Comparison of ENCODE assay signal across 8 mouse cellular contexts in the genomic region with DNA sequence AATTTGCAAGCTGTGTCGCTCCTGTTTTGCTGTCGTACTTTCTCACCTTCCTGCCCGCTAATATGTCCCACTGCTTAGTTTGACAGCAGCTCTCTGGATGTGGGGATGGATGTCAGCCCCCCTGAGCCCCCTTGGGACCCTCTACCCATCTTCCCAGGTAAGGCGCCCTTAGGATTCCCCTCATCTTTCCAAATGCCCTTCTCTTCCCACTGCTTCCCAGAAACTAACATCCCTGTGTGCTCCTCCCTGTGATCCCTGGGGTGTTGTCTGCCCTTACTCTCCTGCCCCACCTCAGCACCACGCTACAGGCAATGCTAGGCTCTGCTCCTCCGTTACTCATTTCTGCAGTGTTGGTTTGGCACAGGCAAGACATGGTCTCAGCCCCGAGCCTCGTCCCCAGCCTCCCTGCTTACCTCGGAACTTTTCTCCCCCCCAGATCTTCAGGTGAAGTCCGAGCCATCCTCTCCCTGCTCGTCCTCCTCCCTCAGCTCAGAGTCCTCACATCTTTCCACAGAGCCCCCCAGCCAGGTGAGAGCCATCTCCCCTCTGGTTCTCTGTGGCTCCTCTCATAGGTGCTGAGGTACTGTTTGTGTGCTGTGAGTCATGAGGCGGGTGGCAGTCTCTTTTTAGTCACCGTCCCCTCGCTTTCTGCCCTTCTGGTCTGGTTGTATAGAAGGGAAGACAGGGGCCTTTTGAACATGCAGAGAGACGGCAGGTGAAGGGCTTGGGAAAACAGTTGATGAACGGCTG. TPM values are rescaled to one million over a fixed set of nuclear protein-coding genes. Genes with fewer than 3 reads are reported as not detected.
DNase-seq lines count a peak whose midpoint lies in the region; ATAC-seq and TF ChIP-seq lines count a peak whose summit lies in the region.

No protein-coding gene starts in this region.

- H3K27ac ChIP-seq in layer of hippocampus, adult 2 months = peak overlapping the region; percentile 99
- no peak overlapping the region for H3K27ac ChIP-seq in embryonic facial prominence, embryonic 14.5 days (replicated peaks; ENCODE audit: low read depth, low read length)
- no peak overlapping the region for H3K27ac ChIP-seq in intestine, embryonic 14.5 days (ENCODE audit: low read depth)
- H3K27ac ChIP-seq in midbrain, postnatal 0 days (ENCODE audit: low read depth, low read length) = no peak overlapping the region

- H3K9ac ChIP-seq in embryonic facial prominence, embryonic 14.5 days (ENCODE audit: low read depth, low read length) = 0 out of 2 replicates have a peak overlapping the region, but pooled peaks have one; percentile 89
- H3K9ac ChIP-seq in intestine, embryonic 14.5 days (ENCODE audit: low read length) = 0 out of 2 replicates have a peak overlapping the region, but pooled peaks have one; percentile 10
- H3K9ac ChIP-seq in midbrain, postnatal 0 days (replicated peaks; ENCODE audit: low read length, poor library complexity, severe bottlenecking) = no peak overlapping the region

- H3K36me3 ChIP-seq in embryonic facial prominence, embryonic 14.5 days (ENCODE audit: control insufficient read depth, insufficient read depth, low read length) = peaks cover 38% of the 10 kb centered on the region
- peaks cover 47% of the 10 kb centered on the region for H3K36me3 ChIP-seq in intestine, embryonic 14.5 days (ENCODE audit: control insufficient read depth, insufficient read depth, low read length)
- peaks cover 47% of the 10 kb centered on the region for H3K36me3 ChIP-seq in midbrain, postnatal 0 days (ENCODE audit: insufficient read depth, low read length)

- H3K9me3 ChIP-seq in embryonic facial prominence, embryonic 14.5 days (ENCODE audit: control insufficient read depth, low read length) = no peaks in the 10 kb centered on the region
- H3K9me3 ChIP-seq in intestine, embryonic 14.5 days (ENCODE audit: control insufficient read depth, low read length) = no peaks in the 10 kb centered on the region
- no peaks in the 10 kb centered on the region for H3K9me3 ChIP-seq in midbrain, postnatal 0 days (ENCODE audit: low read length)

- H3K4me2 ChIP-seq in embryonic facial prominence, embryonic 14.5 days (ENCODE audit: low read depth, low read length) = peak overlapping the region; percentile 88
- H3K4me2 ChIP-seq in intestine, embryonic 14.5 days (ENCODE audit: low read length) = peak overlapping the region; percentile 78
- H3K4me2 ChIP-seq in midbrain, postnatal 0 days (ENCODE audit: low read depth, low read length, poor library complexity, severe bottlenecking) = peak overlapping the region; percentile 63

- ATAC-seq in embryonic facial prominence, embryonic 14.5 days (ENCODE audit: low read depth) = no peak
- ATAC-seq in intestine, embryonic 14.5 days (replicated peaks; ENCODE audit: low FRiP score, low TSS enrichment, low read depth) = no peak
- ATAC-seq in midbrain, postnatal 0 days (ENCODE audit: low FRiP score) = no peak

- TF ChIP-seq CTCF in layer of hippocampus, adult 2 months (conservative IDR thresholded peaks at IDR 0.05) = no peak
- TF ChIP-seq CTCF in midbrain, postnatal 0 days (IDR thresholded peaks at IDR 0.05) = no peak

- WGBS in embryonic facial prominence, embryonic 14.5 days = 78% methylated on average over 16 of the region's 16 CpGs
- WGBS in intestine, embryonic 14.5 days = 85% methylated on average over 16 of the region's 16 CpGs
- 85% methylated on average over 16 of the region's 16 CpGs for WGBS in midbrain, postnatal 0 days

- no peak for DNase-seq in layer of hippocampus, adult 2 months (ENCODE audit: low spot score in 2 of 2)
- DNase-seq in layer of hippocampus, adult 9-10 months (ENCODE audit: low spot score) = no peak
- DNase-seq in embryonic facial prominence, embryonic 14.5 days (ENCODE audit: low spot score) = no peak
- no peak for DNase-seq in intestine, embryonic 14.5 days (ENCODE audit: low spot score)
- no peak for DNase-seq in midbrain, postnatal 0 days (ENCODE audit: low spot score)
- no peak for DNase-seq in adipocyte (ENCODE audit: low spot score)
- no peak for DNase-seq in adrenal gland, adult 18-20 months (ENCODE audit: low spot score in 2 of 2)
- no peak for DNase-seq in spleen, adult 12 weeks (ENCODE audit: low spot score)

- no peaks in the 10 kb centered on the region for H3K27me3 ChIP-seq in embryonic facial prominence, embryonic 14.5 days (replicated peaks; ENCODE audit: control insufficient read depth, insufficient read depth, low read length)
- H3K27me3 ChIP-seq in intestine, embryonic 14.5 days (replicated peaks; ENCODE audit: control insufficient read depth, insufficient read depth, low read length) = no peaks in the 10 kb centered on the region
- H3K27me3 ChIP-seq in midbrain, postnatal 0 days (ENCODE audit: insufficient read depth, low read length) = no peaks in the 10 kb centered on the region

- H3K4me3 ChIP-seq in layer of hippocampus, adult 2 months = peak overlapping the region; percentile 99
- peak overlapping the region; percentile 95 for H3K4me3 ChIP-seq in embryonic facial prominence, embryonic 14.5 days (ENCODE audit: low read depth, low read length)
- peak overlapping the region; percentile 99 for H3K4me3 ChIP-seq in intestine, embryonic 14.5 days (ENCODE audit: low read depth, low read length)
- peak overlapping the region; percentile 99; the same call in 1 of the 2 replicates for H3K4me3 ChIP-seq in midbrain, postnatal 0 days (ENCODE audit: low read depth, low read length)

- peaks cover 20% of the 10 kb centered on the region for H3K4me1 ChIP-seq in embryonic facial prominence, embryonic 14.5 days (ENCODE audit: control insufficient read depth, insufficient read depth, low read length)
- H3K4me1 ChIP-seq in intestine, embryonic 14.5 days (replicated peaks; ENCODE audit: control insufficient read depth, insufficient read depth, low read length) = peaks cover 25% of the 10 kb centered on the region; the same call in 1 of the 2 replicates
- H3K4me1 ChIP-seq in midbrain, postnatal 0 days (ENCODE audit: insufficient read depth, low read length) = peaks cover 7% of the 10 kb centered on the region

RNA-seq across cellular contexts. Expression of gene Atf6b, which starts 1.4 kb away (rescaled TPM):
- total RNA-seq in layer of hippocampus, adult 2 months (2021) = 10 to 100 TPM; 92.0 to 93.2 TPM
- 60.8 and 68.5 TPM in 2 replicates for polyA plus RNA-seq in embryonic facial prominence, embryonic 14.5 days (2014; fragmentation: Nextera tagmentation; extraction: Ambion mirVana)
- 59.8 and 62.2 TPM in 2 replicates for polyA plus RNA-seq in intestine, embryonic 14.5 days (2014; fragmentation: Nextera tagmentation; extraction: Ambion mirVana)
- total RNA-seq in midbrain, postnatal 0 days (2014; rRNA removed) = 47.9 and 57.4 TPM in 2 replicates
- 83.0 and 86.0 TPM in 2 replicates for polyA plus RNA-seq in midbrain, postnatal 0 days (2015; fragmentation: Nextera tagmentation; extraction: Ambion mirVana)
- 10 to 100 TPM; 46.5 to 48.6 TPM for total RNA-seq in adrenal gland, adult 18-20 months (2021)

RNA-seq across cellular contexts. Expression of gene Fkbpl, which starts 3.8 kb away (rescaled TPM):
- 10 to 100 TPM; 16.2 to 18.8 TPM for total RNA-seq in layer of hippocampus, adult 2 months (2021)
- polyA plus RNA-seq in embryonic facial prominence, embryonic 14.5 days (2014; fragmentation: Nextera tagmentation; extraction: Ambion mirVana) = 10.0 and 11.8 TPM in 2 replicates
- 10.8 and 13.0 TPM in 2 replicates for polyA plus RNA-seq in intestine, embryonic 14.5 days (2014; fragmentation: Nextera tagmentation; extraction: Ambion mirVana)
- 6.2 and 7.2 TPM in 2 replicates for total RNA-seq in midbrain, postnatal 0 days (2014; rRNA removed)
- polyA plus RNA-seq in midbrain, postnatal 0 days (2015; fragmentation: Nextera tagmentation; extraction: Ambion mirVana) = 10.7 and 12.9 TPM in 2 replicates
- 10 to 100 TPM; 12.8 to 17.5 TPM for total RNA-seq in adrenal gland, adult 18-20 months (2021)

RNA-seq across cellular contexts. Expression of gene Prrt1, which starts 19.0 kb away (rescaled TPM):
- 100 to 1,000 TPM; 276 to 305 TPM for total RNA-seq in layer of hippocampus, adult 2 months (2021)
- 0.64 and 0.92 TPM in 2 replicates for polyA plus RNA-seq in embryonic facial prominence, embryonic 14.5 days (2014; fragmentation: Nextera tagmentation; extraction: Ambion mirVana)
- 0.46 and 0.53 TPM in 2 replicates for polyA plus RNA-seq in intestine, embryonic 14.5 days (2014; fragmentation: Nextera tagmentation; extraction: Ambion mirVana)
- 9.1 and 15.1 TPM in 2 replicates for total RNA-seq in midbrain, postnatal 0 days (2014; rRNA removed)
- 13.3 and 14.0 TPM in 2 replicates for polyA plus RNA-seq in midbrain, postnatal 0 days (2015; fragmentation: Nextera tagmentation; extraction: Ambion mirVana)
- total RNA-seq in adrenal gland, adult 18-20 months (2021) = 10 to 100 TPM; 10.4 to 17.9 TPM

RNA-seq across cellular contexts. Expression of gene Ppt2, which starts 20.0 kb away (rescaled TPM):
- 10 to 100 TPM; 46.8 to 55.8 TPM for total RNA-seq in layer of hippocampus, adult 2 months (2021)
- polyA plus RNA-seq in embryonic facial prominence, embryonic 14.5 days (2014; fragmentation: Nextera tagmentation; extraction: Ambion mirVana) = 23.6 and 26.4 TPM in 2 replicates
- polyA plus RNA-seq in intestine, embryonic 14.5 days (2014; fragmentation: Nextera tagmentation; extraction: Ambion mirVana) = 34.8 and 35.1 TPM in 2 replicates
- total RNA-seq in midbrain, postnatal 0 days (2014; rRNA removed) = 21.1 and 31.0 TPM in 2 replicates
- polyA plus RNA-seq in midbrain, postnatal 0 days (2015; fragmentation: Nextera tagmentation; extraction: Ambion mirVana) = 18.0 and 20.8 TPM in 2 replicates
- total RNA-seq in adrenal gland, adult 18-20 months (2021) = 10 to 100 TPM; 56.9 to 71.5 TPM

RNA-seq across cellular contexts. Expression of gene Tnxb, which starts 22.0 kb away (rescaled TPM):
- total RNA-seq in layer of hippocampus, adult 2 months (2021) = 10 to 100 TPM; 10.9 to 11.0 TPM
- 1.8 and 3.1 TPM in 2 replicates for polyA plus RNA-seq in embryonic facial prominence, embryonic 14.5 days (2014; fragmentation: Nextera tagmentation; extraction: Ambion mirVana)
- polyA plus RNA-seq in intestine, embryonic 14.5 days (2014; fragmentation: Nextera tagmentation; extraction: Ambion mirVana) = 2.2 and 2.7 TPM in 2 replicates
- total RNA-seq in midbrain, postnatal 0 days (2014; rRNA removed) = 3.5 and 4.2 TPM in 2 replicates
- 0.26 and 0.30 TPM in 2 replicates for polyA plus RNA-seq in midbrain, postnatal 0 days (2015; fragmentation: Nextera tagmentation; extraction: Ambion mirVana)
- 10 to 100 TPM; 19.8 to 25.2 TPM for total RNA-seq in adrenal gland, adult 18-20 months (2021)

Comparison
In these comparisons a context has a peak if more than half of its experiments do, and no peak if none do; other contexts are left out.
1. RNA of gene Prrt1, which starts 19.0 kb away (total RNA-seq): 276 to 305 TPM in layer of hippocampus, adult 2 months; 10.4 to 17.9 TPM in adrenal gland, adult 18-20 months and 9.1 to 15.1 TPM in midbrain, postnatal 0 days; every median in the first group is over 10 times any median in the second.
2. Peak in every context shown above with its lines, with median percentiles within 50 percentile points of each other: H3K4me3 ChIP-seq and H3K4me2 ChIP-seq.